Mouse (Mus musculus) liver, postnatal 0 days (tissue): ENCODE results near the gene AI837181.

Experiments used
- CTCF ChIP-seq: sonication (generic); IDR thresholded peaks from 2 replicates; pipeline ENCODE4 v1.5.1; 2016; ENCODE audit warnings: antibody characterized with exemption, low read depth
- EP300 ChIP-seq: IDR thresholded peaks from 2 replicates; pipeline ENCODE4 v1.6.1; 2016; ENCODE audit warnings: antibody characterized with exemption, low read depth, mild to moderate bottlenecking

- TF ChIP-seq CTCF (no peak), EP300 (no peak)
Measured at GRCm38 (mm10) chr19:5424092-5424781, 707 bp upstream of the AI837181 start.
